Mouse (Mus musculus) mature B cell (primary cell): ENCODE measurements around the gene Hsd3b7.
"Not testable (repeated sequence)": the region's sequence is repeated elsewhere in the genome, so short reads cannot be mapped to it uniquely, and the experiment has no call there.

Source experiments
- in situ Hi-C: fragments of 300-500 bp; cut with MboI; formaldehyde crosslinking; loops from 2 replicates; pipeline ENCODE4 v1.14.3; 2019

The Hsd3b7 gene

GRCm38 (mm10) chr7:127815954-127816821 is 15.8 kb downstream of the Hsd3b7 start:
- in situ Hi-C loops, result no loop called here

GRCm38 (mm10) chr7:127817053-127817452 is 16.6 kb downstream of the Hsd3b7 start:
- in situ Hi-C loops, result no loop called here

- in situ Hi-C loops, result no loop called here
Observed at GRCm38 (mm10) chr7:127817776-127818175, 17.4 kb downstream of the Hsd3b7 start.

- in situ Hi-C loops, result no loop called here
Observed at GRCm38 (mm10) chr7:127820836-127821509, 20.6 kb downstream of the Hsd3b7 start.

- in situ Hi-C loops, result no loop called here
Observed at GRCm38 (mm10) chr7:127822494-127822893, 22.1 kb downstream of the Hsd3b7 start.

GRCm38 (mm10) chr7:127823236-127824171 is 23.1 kb downstream of the Hsd3b7 start:
- in situ Hi-C loops, result no loop called here

GRCm38 (mm10) chr7:127824176-127824871 is 23.9 kb downstream of the Hsd3b7 start, which contains the start of the genes Stx4a and Stx1b:
TSS of gene Stx4a (plus strand) at chr7:127824294.
TSS of gene Stx1b (minus strand) at chr7:127824549.
- in situ Hi-C loops, result no loop called here

- in situ Hi-C loops, result no loop called here
Observed at GRCm38 (mm10) chr7:127835550-127835949, 35.1 kb downstream of the Hsd3b7 start.

GRCm38 (mm10) chr7:127837473-127837872 is 37.1 kb downstream of the Hsd3b7 start:
- in situ Hi-C loops, result no loop called here

GRCm38 (mm10) chr7:127837878-127838277 is 37.5 kb downstream of the Hsd3b7 start:
- in situ Hi-C loops, result not testable (repeated sequence)

GRCm38 (mm10) chr7:127840031-127840430 is 39.6 kb downstream of the Hsd3b7 start:
- in situ Hi-C loops, result not testable (repeated sequence)

- in situ Hi-C loops, result no loop called here
Observed at GRCm38 (mm10) chr7:127840886-127841285, 40.5 kb downstream of the Hsd3b7 start.

GRCm38 (mm10) chr7:127841340-127842000 is 41.1 kb downstream of the Hsd3b7 start:
- in situ Hi-C loops, result no loop called here

GRCm38 (mm10) chr7:127842001-127842718 is 41.8 kb downstream of the Hsd3b7 start:
- in situ Hi-C loops, result no loop called here

- in situ Hi-C loops, result no loop called here
Observed at GRCm38 (mm10) chr7:127849973-127850875, 49.8 kb downstream of the Hsd3b7 start.

- in situ Hi-C loops, result no loop called here
Observed at GRCm38 (mm10) chr7:127850906-127851305, 50.5 kb downstream of the Hsd3b7 start.
